Mouse (Mus musculus) brown adipose tissue, adult 24 weeks (tissue): ENCODE data around the gene Osbpl10. TPM values are rescaled to one million over a fixed set of nuclear protein-coding genes. Genes with fewer than 3 reads are reported as not detected.
"Not testable (repeated sequence)": the region's sequence is repeated elsewhere in the genome, so short reads cannot be mapped to it uniquely, and the experiment has no call there.

Source experiments
- H3K27ac ChIP-seq: fragments of 200-500 bp; replicated peaks from 2 replicates; pipeline ENCODE4 v1.5.1; 2012; ENCODE audit warnings: low read depth, mild to moderate bottlenecking, low read length
- H3K4me1 ChIP-seq: fragments of 200-500 bp; 2 replicates; pipeline ENCODE4 v1.6.1; 2012; ENCODE audit warnings: low read length, mixed read lengths; ENCODE audit not compliant: control insufficient read depth, insufficient read depth, insufficient read length
- H3K4me3 ChIP-seq: fragments of 200-500 bp; 2 replicates; pipeline ENCODE4 v1.5.1; 2012; ENCODE audit warnings: low read depth, mild to moderate bottlenecking, low read length, moderate library complexity; ENCODE audit not compliant: insufficient read depth
- polyA plus RNA-seq: library from polyadenylated mRNA; stranded (reverse); fragments of >200 nt; gene quantifications from 2 replicates; pipeline ENCODE4 v1.2.4, GENCODE M21; 2012; ENCODE audit not compliant: missing spikeins, insufficient read depth, insufficient read length

Gene Osbpl10
- polyA plus RNA-seq, 1 experiment = not detected

- Histone ChIP-seq H3K27ac (no peak overlapping the region), H3K4me3 (no peak overlapping the region), H3K4me1 (no peaks in the 10 kb centered on the region)
These were observed 265.3 kb downstream of the Osbpl10 start for GRCm38 (mm10) chr9:115243630-115244029.

DNA sequence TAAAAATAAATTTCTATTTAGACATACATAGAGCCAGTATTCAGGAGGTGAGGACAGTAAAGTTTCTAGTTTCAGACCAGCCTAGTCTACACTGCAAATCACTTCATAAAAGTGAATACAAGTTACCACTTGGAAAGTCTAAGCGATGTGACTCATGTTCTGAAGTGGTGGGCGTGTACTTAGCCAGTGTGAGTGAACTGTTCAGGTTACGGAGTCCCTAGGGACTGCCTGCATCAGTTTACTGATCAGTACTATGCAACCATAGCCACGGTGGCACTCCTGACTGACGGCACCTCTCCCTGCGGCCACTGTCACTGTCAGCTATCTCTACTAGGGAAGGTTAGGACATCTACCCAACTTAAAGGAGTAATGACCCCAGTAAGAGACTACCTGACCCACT, 266.7 kb downstream of the Osbpl10 start:
- H3K4me3 ChIP-seq = no peak overlapping the region
- no peaks in the 10 kb centered on the region for H3K4me1 ChIP-seq
- no peak overlapping the region for H3K27ac ChIP-seq

- Histone ChIP-seq H3K27ac (no peak overlapping the region), H3K4me1 (no peaks in the 10 kb centered on the region), H3K4me3 (no peak overlapping the region)
These were observed 270.8 kb downstream of the Osbpl10 start for GRCm38 (mm10) chr9:115249145-115249544.

GRCm38 (mm10) chr9:115257733-115258286, 279.4 kb downstream of the Osbpl10 start:
- Histone ChIP-seq H3K27ac (no peak overlapping the region), H3K4me3 (no peak overlapping the region), H3K4me1 (no peaks in the 10 kb centered on the region)

DNA sequence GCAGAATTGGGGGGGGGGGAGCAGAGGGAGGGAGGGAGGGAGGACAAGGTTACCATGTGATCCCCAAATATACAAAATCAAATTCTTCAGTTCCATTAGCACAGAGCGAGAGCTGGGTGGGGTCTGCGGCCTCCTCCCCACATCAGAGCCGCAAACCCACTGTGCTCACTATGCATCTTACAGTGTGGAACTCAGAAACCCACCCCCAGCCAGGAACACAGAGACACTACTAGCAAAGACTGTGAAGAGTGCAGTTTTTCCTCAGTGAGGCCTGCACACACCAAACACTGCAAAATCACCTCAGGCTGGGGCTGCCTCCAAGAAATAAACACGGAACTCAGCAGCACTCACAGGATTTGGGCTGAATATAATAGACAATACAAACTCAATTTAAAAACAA, 281.5 kb downstream of the Osbpl10 start:
- Histone ChIP-seq H3K27ac (no peak overlapping the region), H3K4me1 (no peaks in the 10 kb centered on the region), H3K4me3 (no peak overlapping the region)

DNA sequence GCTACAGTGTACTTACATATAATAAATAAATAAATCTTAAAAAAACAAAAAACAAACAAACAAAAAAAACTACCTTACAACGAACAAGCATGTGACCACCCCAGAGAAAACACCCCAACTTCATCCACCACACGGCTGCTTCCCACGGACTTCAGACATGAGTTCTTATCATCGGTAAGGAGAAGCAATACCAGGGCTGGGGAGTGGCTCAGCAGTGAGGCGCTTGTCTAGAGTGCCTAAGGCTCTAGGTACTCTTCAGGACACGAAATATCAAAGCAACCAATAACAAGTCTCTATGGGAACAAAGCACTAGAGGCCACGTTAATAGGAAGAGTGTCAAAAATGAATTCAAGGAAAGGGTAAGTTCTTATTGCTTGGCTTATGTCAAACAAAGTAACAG, 282.1 kb downstream of the Osbpl10 start:
- Histone ChIP-seq H3K4me1 (no peaks in the 10 kb centered on the region), H3K27ac (no peak overlapping the region), H3K4me3 (no peak overlapping the region)

DNA sequence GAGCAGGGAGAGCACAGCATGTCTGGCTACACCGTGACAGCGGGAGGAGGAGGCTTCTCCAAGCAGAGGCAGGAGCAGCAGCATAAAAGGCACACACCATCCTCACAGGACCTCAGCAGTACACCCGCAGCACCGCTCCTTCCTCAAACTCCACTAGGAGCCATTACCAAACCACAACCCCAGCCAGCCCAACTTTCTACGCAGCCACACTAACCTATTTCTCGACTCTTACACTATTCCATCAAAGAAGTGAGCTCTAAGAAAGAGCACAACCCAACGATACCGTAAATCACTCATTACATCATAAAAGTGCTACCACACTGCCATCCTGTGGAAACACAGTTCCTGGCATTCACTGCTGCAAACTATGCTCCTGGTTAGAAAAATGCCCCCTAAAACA, 283.1 kb downstream of the Osbpl10 start:
- Histone ChIP-seq H3K4me1 (no peaks in the 10 kb centered on the region), H3K4me3 (no peak overlapping the region), H3K27ac (no peak overlapping the region)

DNA sequence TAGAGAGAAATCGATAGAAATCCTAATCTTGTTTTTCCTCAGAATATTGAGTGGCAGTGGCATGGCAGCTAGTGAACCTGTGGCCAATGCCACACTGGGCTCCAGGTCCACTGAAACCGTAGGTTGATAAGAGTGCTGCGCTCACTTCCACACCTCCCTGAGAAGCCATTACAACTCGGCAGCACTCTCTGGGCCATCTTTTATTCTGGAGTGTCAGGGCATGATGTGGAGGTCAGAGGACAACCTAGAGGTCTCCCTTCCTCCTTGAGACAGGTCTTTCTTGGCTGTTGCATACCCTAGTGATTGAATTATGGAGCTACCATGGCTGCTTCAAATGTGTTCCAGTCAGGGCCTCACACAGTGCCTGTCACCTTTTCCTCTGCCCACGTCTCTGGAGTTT, 283.5 kb downstream of the Osbpl10 start:
- Histone ChIP-seq H3K4me3 (no peak overlapping the region), H3K4me1 (no peaks in the 10 kb centered on the region), H3K27ac (no peak overlapping the region)

DNA sequence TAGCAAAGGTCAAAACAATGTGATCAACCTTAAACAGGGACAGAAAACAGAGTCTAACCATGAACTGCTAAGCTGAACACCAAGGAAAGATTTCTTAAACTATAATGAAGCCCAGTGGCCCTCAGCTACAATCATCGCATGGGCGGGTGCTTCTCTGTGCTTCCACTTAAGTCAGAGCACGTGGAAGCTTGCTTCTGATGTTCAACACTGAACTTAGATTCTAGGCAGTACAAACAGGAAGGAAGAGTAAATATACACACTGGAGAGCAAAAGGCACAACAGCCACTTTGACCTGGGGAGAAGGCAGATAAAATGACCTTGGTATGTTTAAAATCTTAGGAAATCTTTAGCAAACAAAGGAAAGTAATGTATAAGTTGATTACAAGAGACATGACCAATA, 293.2 kb downstream of the Osbpl10 start:
- Histone ChIP-seq H3K4me1 (no peaks in the 10 kb centered on the region), H3K4me3 (no peak overlapping the region), H3K27ac (no peak overlapping the region)

- not testable (repeated sequence) for H3K4me1 ChIP-seq, H3K27ac ChIP-seq, H3K4me3 ChIP-seq
These were observed 294.1 kb downstream of the Osbpl10 start for GRCm38 (mm10) chr9:115272451-115272850.

DNA sequence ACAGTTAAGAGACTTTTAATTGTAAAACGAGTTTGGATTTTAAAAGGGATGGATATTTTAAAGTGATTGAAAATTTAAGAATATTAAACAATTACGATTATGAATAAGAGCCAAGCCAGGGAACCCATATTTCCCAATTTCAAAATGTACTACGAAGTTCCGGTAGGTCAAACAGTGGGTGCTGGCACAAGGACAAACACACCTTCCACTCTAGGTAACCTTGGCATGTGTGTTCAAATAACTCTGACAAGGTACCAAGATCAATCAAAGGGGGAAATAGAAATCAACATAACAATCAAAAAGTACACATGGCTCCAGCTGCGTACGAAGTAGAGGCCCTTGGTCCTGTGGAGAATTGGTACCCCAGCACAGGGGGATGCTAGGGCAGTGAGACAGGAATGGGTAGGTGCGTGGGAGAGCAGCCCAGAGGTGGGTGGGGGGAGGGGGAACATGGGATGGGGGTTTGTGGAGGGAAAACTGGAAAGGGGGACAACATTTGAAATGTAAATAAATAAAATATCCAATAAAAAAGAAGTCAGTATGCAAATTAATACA, 294.8 kb downstream of the Osbpl10 start:
- Histone ChIP-seq H3K27ac (no peak overlapping the region), H3K4me3 (no peak overlapping the region), H3K4me1 (no peaks in the 10 kb centered on the region)

DNA sequence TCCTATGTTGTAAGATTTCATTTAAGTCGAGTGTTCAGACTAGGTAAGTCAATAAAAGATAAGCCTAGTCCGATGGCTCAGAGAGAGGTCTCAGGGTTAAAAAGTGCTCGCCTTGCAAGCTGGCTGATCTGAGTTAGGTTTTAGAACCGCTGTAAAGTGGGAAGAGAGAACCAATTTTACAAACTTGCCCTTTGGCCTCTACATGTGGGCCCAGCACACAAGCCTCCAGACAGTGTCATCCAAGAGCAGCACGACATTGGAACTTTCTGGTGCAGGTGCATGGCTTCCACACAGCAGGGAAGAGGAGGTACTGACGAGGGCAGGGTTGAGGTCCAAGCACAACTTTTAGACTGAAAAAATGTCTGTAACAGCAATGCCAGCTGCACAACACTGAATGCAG, 296.4 kb downstream of the Osbpl10 start:
- H3K4me3 ChIP-seq = no peak overlapping the region
- H3K27ac ChIP-seq = no peak overlapping the region
- H3K4me1 ChIP-seq = no peaks in the 10 kb centered on the region

- H3K27ac ChIP-seq = no peak overlapping the region
These were observed 300.3 kb downstream of the Osbpl10 start for GRCm38 (mm10) chr9:115278641-115279040.

More at GRCm38 (mm10) chr9:115278641-115279040, 300.3 kb downstream of the Osbpl10 start:
- no peak overlapping the region for H3K4me3 ChIP-seq
- H3K4me1 ChIP-seq = no peaks in the 10 kb centered on the region

Other genes with a start within 250 kb of the Osbpl10 start
- gene Cmtm6, start 247.5 kb upstream of the Osbpl10 start, polyA plus RNA-seq = 21.0 and 25.5 TPM in 2 replicates
- 1.9 and 7.8 TPM in 2 replicates for gene Cmtm7, start 196.7 kb upstream of the Osbpl10 start, polyA plus RNA-seq
- gene Cmtm8, start 134.4 kb upstream of the Osbpl10 start, polyA plus RNA-seq = 3.6 and 5.0 TPM in 2 replicates
- 16.4 and 20.5 TPM in 2 replicates for gene Gpd1l, start 44.6 kb upstream of the Osbpl10 start, polyA plus RNA-seq
- 705 and 1,225 TPM in 2 replicates for gene Rps27rt, start 4.2 kb downstream of the Osbpl10 start, polyA plus RNA-seq